Mouse (Mus musculus) thymus, adult 2 months (tissue): Measurements from ENCODE around the gene Lipe.

Experiments
- CTCF ChIP-seq: fragments of 200-500 bp; IDR thresholded peaks from 2 replicates; pipeline ENCODE4 v1.5.1; 2012; ENCODE audit warnings: mild to moderate bottlenecking, control low read depth, low read length, moderate library complexity, borderline replicate concordance; ENCODE audit not compliant: control insufficient read depth, poor library complexity, insufficient read depth; ENCODE audit errors: extremely low read depth
- POLR2A ChIP-seq: fragments of 200-500 bp; IDR thresholded peaks from 2 replicates; pipeline ENCODE4 v1.6.1; 2012; ENCODE audit warnings: mild to moderate bottlenecking, low read length, control low read depth, moderate library complexity; ENCODE audit not compliant: control insufficient read depth, poor library complexity, insufficient read depth; ENCODE audit errors: extremely low read depth

- no peak for TF ChIP-seq CTCF
- TF ChIP-seq POLR2A, result no peak
Observed at GRCm38 (mm10) chr7:25429886-25430784, 31.6 kb upstream of the Lipe start.
